ENCODE assay signal across 10 mouse cellular contexts in the genomic region with DNA sequence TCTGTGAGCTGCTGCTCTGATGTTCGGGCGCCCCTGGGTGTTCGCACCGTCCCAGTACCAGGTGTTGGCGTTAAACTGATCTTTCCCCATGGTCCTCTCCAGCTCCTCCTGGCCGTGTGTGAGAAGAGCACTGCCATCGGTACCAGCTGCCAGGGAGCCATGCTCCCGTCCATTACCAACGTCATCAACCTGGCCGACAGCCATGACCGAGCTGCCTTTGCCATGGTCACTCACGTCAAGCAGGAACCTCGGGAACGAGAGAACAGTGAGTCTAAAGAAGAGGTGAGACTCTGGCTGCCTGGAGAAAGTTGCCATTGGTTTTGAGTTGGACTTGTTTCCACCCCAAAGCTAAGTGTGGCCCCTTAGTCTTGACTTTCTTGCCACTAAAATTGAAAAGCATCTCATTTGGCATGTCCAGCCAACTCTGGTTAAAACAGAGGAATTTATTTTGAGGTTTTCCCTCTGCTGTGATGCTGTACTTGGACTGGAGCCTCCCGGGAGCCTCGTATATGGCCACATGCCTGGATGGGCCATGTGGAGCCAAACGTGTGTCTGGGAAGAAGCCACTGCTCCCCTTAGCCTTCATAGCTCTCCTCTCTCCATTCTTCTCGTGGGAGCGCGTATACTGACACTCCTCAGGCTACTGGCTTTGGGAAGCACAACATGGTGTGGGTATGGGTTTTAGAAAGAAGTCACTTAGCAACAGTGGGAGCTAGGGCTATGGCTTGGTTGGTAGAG.
DNase-seq lines count a peak whose midpoint lies in the region; TF ChIP-seq lines count a peak whose summit lies in the region.
"Had no signal": no experiment of that assay in that cellular context is flagged by ENCODE, and none has a peak within 500 bp of the region (broad histone marks: within the 10 kb centered on the region; RNA-seq: fewer than 3 reads in every experiment).

No protein-coding gene starts in this region.

- H3K4me3 ChIP-seq in left cerebral cortex, adult 2 months: no peak overlapping the region
- H3K4me3 ChIP-seq: embryonic facial prominence, embryonic 12.5 days; liver, embryonic 12.5 days had no signal

- no peak for TF ChIP-seq CTCF in left cerebral cortex, adult 2 months (IDR thresholded peaks at IDR 0.05)

- intact Hi-C loops in left cerebral cortex, postnatal 4 days (cut with DNase I): no loop called here
- intact Hi-C loops in left cerebral cortex, adult 2 months (cut with DNase I): no loop called here
- intact Hi-C loops in heart, postnatal 25 days (cut with DNase I): no loop called here

- peak; percentile 54 for DNase-seq in left cerebral cortex, postnatal 4 days
- no peak for DNase-seq in left cerebral cortex, adult 2 months (ENCODE audit: extremely low spot score in 1 of 2, low spot score in 2 of 2)
- peak; percentile 87 to 89 for DNase-seq in adrenal gland, postnatal 36 days
- DNase-seq in cerebellum, postnatal 14 days: peak; percentile 74 to 82
- peak; percentile 27 for DNase-seq in heart, postnatal 25 days (ENCODE audit: low spot score)
- DNase-seq in layer of hippocampus, adult 9-11 months: no peak
- no peak for DNase-seq in ovary, postnatal 10 days (ENCODE audit: low spot score)

- no peak overlapping the region for H3K27ac ChIP-seq in left cerebral cortex, adult 2 months
- H3K27ac ChIP-seq: embryonic facial prominence, embryonic 12.5 days; liver, embryonic 12.5 days; macrophage had no signal

Comparison
In these comparisons a context has a peak if more than half of its experiments do, and no peak if none do; other contexts are left out.
1. DNase-seq: peak in left cerebral cortex, postnatal 4 days (single experiment), adrenal gland, postnatal 36 days (2 of 2), cerebellum, postnatal 14 days (2 of 2) and heart, postnatal 25 days (single experiment); none in left cerebral cortex, adult 2 months (0 of 2), layer of hippocampus, adult 9-11 months (single experiment) and ovary, postnatal 10 days (single experiment).